Mouse (Mus musculus): ENCODE measurements at regions not wholly inside any gene's neighbourhood (a gene's known extent, or its start where the extent isn't known, plus 50 kb on each side); places are given as distances from the start of the nearest gene placed in this dataset.

GRCm38 (mm10) chr2:45338809-45339208, 221.6 kb upstream of the Zeb2 start:
- H3K4me1 ChIP-seq (replicated peaks), result no peaks in the 10 kb centered on the region
- H3K27me3 ChIP-seq, result no peaks in the 10 kb centered on the region
- ATAC-seq, result no peak
- H3K27ac ChIP-seq, result no peak overlapping the region
- H3K4me2 ChIP-seq (replicated peaks), result no peak overlapping the region
- no peaks in the 10 kb centered on the region for H3K36me3 ChIP-seq
- no peak overlapping the region for H3K9ac ChIP-seq (replicated peaks)
- H3K4me3 ChIP-seq (replicated peaks), result no peak overlapping the region
- 0 out of 2 replicates have a peak, but pooled peaks cover 3% of the 10 kb centered on the region for H3K9me3 ChIP-seq

- H3K36me3 ChIP-seq, result no peaks in the 10 kb centered on the region
- no peak overlapping the region for H3K9ac ChIP-seq (replicated peaks)
- 95% methylated on average over 4 of the region's 4 CpGs for WGBS
- H3K4me3 ChIP-seq (replicated peaks), result no peak overlapping the region
- H3K4me1 ChIP-seq (replicated peaks), result no peaks in the 10 kb centered on the region
- H3K9me3 ChIP-seq, result no peaks in the 10 kb centered on the region
- H3K27me3 ChIP-seq, result no peaks in the 10 kb centered on the region
- no peak for ATAC-seq
- H3K27ac ChIP-seq, result no peak overlapping the region
- H3K4me2 ChIP-seq (replicated peaks), result no peak overlapping the region
Observed at GRCm38 (mm10) chr2:45316945-45317565, 199.9 kb upstream of the Zeb2 start.

- peaks cover 7% of the 10 kb centered on the region for H3K4me1 ChIP-seq (replicated peaks)
- ATAC-seq, result no peak
- no peaks in the 10 kb centered on the region for H3K36me3 ChIP-seq
- no peak overlapping the region for H3K27ac ChIP-seq
- H3K9me3 ChIP-seq, result no peaks in the 10 kb centered on the region
- H3K9ac ChIP-seq (replicated peaks), result no peak overlapping the region
- WGBS, result 58% methylated on average over 7 of the region's 7 CpGs
- H3K27me3 ChIP-seq, result no peaks in the 10 kb centered on the region
- H3K4me3 ChIP-seq (replicated peaks), result no peak overlapping the region
- H3K4me2 ChIP-seq (replicated peaks), result no peak overlapping the region
Observed at GRCm38 (mm10) chr2:45287530-45288009, 170.4 kb upstream of the Zeb2 start.

- no peak overlapping the region for H3K4me2 ChIP-seq (replicated peaks)
- no peaks in the 10 kb centered on the region for H3K9me3 ChIP-seq
- H3K27me3 ChIP-seq, result no peaks in the 10 kb centered on the region
- no peak for ATAC-seq
- no peaks in the 10 kb centered on the region for H3K36me3 ChIP-seq
- no peak overlapping the region for H3K27ac ChIP-seq
- H3K4me1 ChIP-seq (replicated peaks), result peaks cover 7% of the 10 kb centered on the region
- no peak overlapping the region for H3K4me3 ChIP-seq (replicated peaks)
- no peak overlapping the region for H3K9ac ChIP-seq (replicated peaks)
Observed at GRCm38 (mm10) chr2:45283811-45284210, 166.6 kb upstream of the Zeb2 start.

GRCm38 (mm10) chr2:45279490-45279889, 162.3 kb upstream of the Zeb2 start:
- Histone ChIP-seq H3K9me3 (no peaks in the 10 kb centered on the region), H3K27me3 (no peaks in the 10 kb centered on the region), H3K4me3 (replicated peaks) (no peak overlapping the region), H3K9ac (replicated peaks) (no peak overlapping the region), H3K27ac (no peak overlapping the region), H3K36me3 (no peaks in the 10 kb centered on the region), H3K4me2 (replicated peaks) (no peak overlapping the region), H3K4me1 (replicated peaks) (no peaks in the 10 kb centered on the region)
- WGBS, result 87% methylated on average over 4 of the region's 4 CpGs
- no peak for ATAC-seq

- Histone ChIP-seq H3K9me3 (no peaks in the 10 kb centered on the region), H3K9ac (replicated peaks) (no peak overlapping the region), H3K27me3 (no peaks in the 10 kb centered on the region), H3K27ac (no peak overlapping the region), H3K4me1 (replicated peaks) (no peaks in the 10 kb centered on the region), H3K4me3 (replicated peaks) (no peak overlapping the region), H3K4me2 (replicated peaks) (no peak overlapping the region), H3K36me3 (no peaks in the 10 kb centered on the region)
- no peak for ATAC-seq
- WGBS, result 95% methylated on average over 2 of the region's 2 CpGs
Observed at GRCm38 (mm10) chr2:45277602-45278001, 160.4 kb upstream of the Zeb2 start.

GRCm38 (mm10) chr2:45276703-45277102, 159.5 kb upstream of the Zeb2 start:
- no peaks in the 10 kb centered on the region for H3K9me3 ChIP-seq
- no peaks in the 10 kb centered on the region for H3K4me1 ChIP-seq (replicated peaks)
- no peak overlapping the region for H3K27ac ChIP-seq
- 87% methylated on average over 1 of the region's 1 CpGs for WGBS
- no peaks in the 10 kb centered on the region for H3K36me3 ChIP-seq
- no peak overlapping the region for H3K4me3 ChIP-seq (replicated peaks)
- H3K4me2 ChIP-seq (replicated peaks), result no peak overlapping the region
- H3K27me3 ChIP-seq, result no peaks in the 10 kb centered on the region
- no peak for ATAC-seq
- H3K9ac ChIP-seq (replicated peaks), result no peak overlapping the region

- no peak for ATAC-seq
- H3K9me3 ChIP-seq, result no peaks in the 10 kb centered on the region
- H3K4me3 ChIP-seq (replicated peaks), result no peak overlapping the region
- 72% methylated on average over 2 of the region's 2 CpGs for WGBS
- H3K9ac ChIP-seq (replicated peaks), result no peak overlapping the region
- H3K27ac ChIP-seq, result no peak overlapping the region
- no peaks in the 10 kb centered on the region for H3K36me3 ChIP-seq
- H3K27me3 ChIP-seq, result no peaks in the 10 kb centered on the region
- no peaks in the 10 kb centered on the region for H3K4me1 ChIP-seq (replicated peaks)
- H3K4me2 ChIP-seq (replicated peaks), result no peak overlapping the region
Observed at GRCm38 (mm10) chr2:45270035-45270434, 152.8 kb upstream of the Zeb2 start.

GRCm38 (mm10) chr2:45265819-45266218, 148.6 kb upstream of the Zeb2 start:
- H3K4me3 ChIP-seq (replicated peaks), result no peak overlapping the region
- H3K9me3 ChIP-seq, result no peaks in the 10 kb centered on the region
- no peak overlapping the region for H3K27ac ChIP-seq
- ATAC-seq, result no peak
- H3K4me2 ChIP-seq (replicated peaks), result no peak overlapping the region
- WGBS, result 44% methylated on average over 2 of the region's 2 CpGs
- no peaks in the 10 kb centered on the region for H3K4me1 ChIP-seq (replicated peaks)
- H3K27me3 ChIP-seq, result no peaks in the 10 kb centered on the region
- no peaks in the 10 kb centered on the region for H3K36me3 ChIP-seq
- no peak overlapping the region for H3K9ac ChIP-seq (replicated peaks)

GRCm38 (mm10) chr2:45261949-45262348, 144.8 kb upstream of the Zeb2 start:
- WGBS, result 92% methylated on average over 3 of the region's 3 CpGs
- H3K4me3 ChIP-seq (replicated peaks), result no peak overlapping the region
- ATAC-seq, result no peak
- H3K36me3 ChIP-seq, result no peaks in the 10 kb centered on the region
- no peaks in the 10 kb centered on the region for H3K9me3 ChIP-seq
- no peak overlapping the region for H3K4me2 ChIP-seq (replicated peaks)
- no peak overlapping the region for H3K9ac ChIP-seq (replicated peaks)
- no peak overlapping the region for H3K27ac ChIP-seq
- H3K27me3 ChIP-seq, result no peaks in the 10 kb centered on the region
- H3K4me1 ChIP-seq (replicated peaks), result no peaks in the 10 kb centered on the region

- ATAC-seq, result no peak
- H3K9ac ChIP-seq (replicated peaks), result no peak overlapping the region
- H3K4me2 ChIP-seq (replicated peaks), result no peak overlapping the region
- no peaks in the 10 kb centered on the region for H3K9me3 ChIP-seq
- no peaks in the 10 kb centered on the region for H3K27me3 ChIP-seq
- no peaks in the 10 kb centered on the region for H3K4me1 ChIP-seq (replicated peaks)
- no peak overlapping the region for H3K4me3 ChIP-seq (replicated peaks)
- WGBS, result 81% methylated on average over 3 of the region's 3 CpGs
- H3K36me3 ChIP-seq, result no peaks in the 10 kb centered on the region
- no peak overlapping the region for H3K27ac ChIP-seq
Observed at GRCm38 (mm10) chr2:45258897-45259296, 141.7 kb upstream of the Zeb2 start.

GRCm38 (mm10) chr2:45256373-45256772, 139.2 kb upstream of the Zeb2 start:
- no peak for ATAC-seq
- Histone ChIP-seq H3K4me1 (replicated peaks) (no peaks in the 10 kb centered on the region), H3K4me2 (replicated peaks) (no peak overlapping the region), H3K9ac (replicated peaks) (no peak overlapping the region), H3K9me3 (no peaks in the 10 kb centered on the region), H3K36me3 (no peaks in the 10 kb centered on the region), H3K27ac (no peak overlapping the region), H3K4me3 (replicated peaks) (no peak overlapping the region), H3K27me3 (no peaks in the 10 kb centered on the region)
- WGBS, result 50% methylated on average over 5 of the region's 5 CpGs

- no peaks in the 10 kb centered on the region for H3K36me3 ChIP-seq
- H3K4me3 ChIP-seq (replicated peaks), result no peak overlapping the region
- ATAC-seq, result no peak
- no peaks in the 10 kb centered on the region for H3K27me3 ChIP-seq
- H3K9me3 ChIP-seq, result no peaks in the 10 kb centered on the region
- no peak overlapping the region for H3K27ac ChIP-seq
- H3K9ac ChIP-seq (replicated peaks), result no peak overlapping the region
- WGBS, result 83% methylated on average over 4 of the region's 4 CpGs
- H3K4me1 ChIP-seq (replicated peaks), result no peaks in the 10 kb centered on the region
- H3K4me2 ChIP-seq (replicated peaks), result no peak overlapping the region
Observed at GRCm38 (mm10) chr2:45253936-45254335, 136.7 kb upstream of the Zeb2 start.

All from midbrain, embryonic 13.5 days (tissue).